Mouse (Mus musculus): ENCODE measurements around the gene Xrcc1.

GRCm38 (mm10) chr7:24538154-24538553 lies 7.9 kb upstream of the Xrcc1 start:
- no peak for TF ChIP-seq CTCF (IDR thresholded peaks at IDR 0.05; ENCODE audit: extremely low read depth, insufficient read depth, insufficient read length, insufficient replicate concordance)
- no peak for TF ChIP-seq POLR2A (IDR thresholded peaks at IDR 0.05; ENCODE audit: low read depth, low read length)

Measured in spleen, adult 2 months (tissue).